Mouse (Mus musculus): ENCODE results near the gene Gm21988.

The Gm21988 gene

GRCm38 (mm10) chr11:70239541-70240279, at the start of gene Gm21988, which contains the start of gene Rnasek:
Gene Gm21988, minus strand, starts transcription at chr11:70239830.
Gene Rnasek, minus strand, starts transcription at chr11:70239842.
- DNase-seq (ENCODE audit: extremely low read depth, low read depth, low spot score) = no peak

- DNase-seq (ENCODE audit: extremely low read depth, low read depth, low spot score) = no peak
Measured at GRCm38 (mm10) chr11:70289236-70289635, 49.6 kb upstream of the Gm21988 start.

GRCm38 (mm10) chr11:70288102-70288501, 48.5 kb upstream of the Gm21988 start:
- DNase-seq (ENCODE audit: extremely low read depth, low read depth, low spot score) = no peak

GRCm38 (mm10) chr11:70285686-70286085, 46.1 kb upstream of the Gm21988 start:
- no peak for DNase-seq (ENCODE audit: extremely low read depth, low read depth, low spot score)

- no peak for DNase-seq (ENCODE audit: extremely low read depth, low read depth, low spot score)
Measured at GRCm38 (mm10) chr11:70284757-70285156, 45.1 kb upstream of the Gm21988 start.

- no peak for DNase-seq (ENCODE audit: extremely low read depth, low read depth, low spot score)
Measured at GRCm38 (mm10) chr11:70283666-70284065, 44.0 kb upstream of the Gm21988 start.

GRCm38 (mm10) chr11:70280441-70280840, 40.8 kb upstream of the Gm21988 start:
- DNase-seq (ENCODE audit: extremely low read depth, low read depth, low spot score) = no peak

- DNase-seq (ENCODE audit: extremely low read depth, low read depth, low spot score) = no peak
Measured at GRCm38 (mm10) chr11:70278961-70279360, 39.3 kb upstream of the Gm21988 start.

GRCm38 (mm10) chr11:70271641-70272040, 32.0 kb upstream of the Gm21988 start:
- DNase-seq (ENCODE audit: extremely low read depth, low read depth, low spot score) = no peak

- no peak for DNase-seq (ENCODE audit: extremely low read depth, low read depth, low spot score)
Measured at GRCm38 (mm10) chr11:70266405-70266804, 26.8 kb upstream of the Gm21988 start.

- no peak for DNase-seq (ENCODE audit: extremely low read depth, low read depth, low spot score)
Measured at GRCm38 (mm10) chr11:70265819-70266218, 26.2 kb upstream of the Gm21988 start.

- no peak for DNase-seq (ENCODE audit: extremely low read depth, low read depth, low spot score)
Measured at GRCm38 (mm10) chr11:70265252-70265651, 25.6 kb upstream of the Gm21988 start.

GRCm38 (mm10) chr11:70259035-70259434, 19.4 kb upstream of the Gm21988 start:
- no peak for DNase-seq (ENCODE audit: extremely low read depth, low read depth, low spot score)

- no peak for DNase-seq (ENCODE audit: extremely low read depth, low read depth, low spot score)
Measured at GRCm38 (mm10) chr11:70254931-70255531, 15.4 kb upstream of the Gm21988 start, which contains the start of gene Alox12. Gene Alox12, minus strand, starts transcription at chr11:70255353.

GRCm38 (mm10) chr11:70254337-70254736, 14.7 kb upstream of the Gm21988 start:
- no peak for DNase-seq (ENCODE audit: extremely low read depth, low read depth, low spot score)

- DNase-seq (ENCODE audit: extremely low read depth, low read depth, low spot score) = no peak
Measured at GRCm38 (mm10) chr11:70251853-70252252, 12.2 kb upstream of the Gm21988 start.

GRCm38 (mm10) chr11:70250150-70250549, 10.5 kb upstream of the Gm21988 start:
- DNase-seq (ENCODE audit: extremely low read depth, low read depth, low spot score) = no peak

- DNase-seq (ENCODE audit: extremely low read depth, low read depth, low spot score) = no peak
Measured at GRCm38 (mm10) chr11:70247136-70247845, 7.7 kb upstream of the Gm21988 start.

GRCm38 (mm10) chr11:70242591-70242990, 3.0 kb upstream of the Gm21988 start:
- DNase-seq (ENCODE audit: extremely low read depth, low read depth, low spot score) = no peak

GRCm38 (mm10) chr11:70238591-70239440, 814 bp downstream of the Gm21988 start:
- DNase-seq (ENCODE audit: extremely low read depth, low read depth, low spot score) = no peak
